Mouse (Mus musculus): ENCODE results near the gene Vat1l.

DNA sequence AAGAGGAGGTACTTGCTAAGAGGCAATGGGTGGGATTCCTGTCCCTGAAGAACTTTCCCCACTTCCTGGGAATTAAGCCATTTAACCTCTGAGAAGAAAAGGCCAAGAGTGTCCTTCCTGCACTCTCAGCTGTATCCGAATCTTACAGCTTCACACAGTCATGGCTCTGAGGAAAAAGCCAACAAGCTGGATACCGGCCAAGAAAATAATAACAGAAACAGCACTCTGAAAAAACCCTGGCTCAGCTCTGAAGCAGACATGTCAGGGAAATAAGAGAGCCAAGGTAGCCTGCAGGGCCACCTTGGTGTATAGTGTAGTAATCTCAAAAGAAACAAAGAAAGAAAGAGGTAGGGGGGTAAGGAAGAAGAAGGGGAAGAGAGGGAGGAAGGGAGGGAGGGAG, 6.4 kb upstream of the Vat1l start:
- TF ChIP-seq CTCF (IDR thresholded peaks at IDR 0.05; ENCODE audit: low read depth, low read length), result no peak
- TF ChIP-seq POLR2A (IDR thresholded peaks at IDR 0.05; ENCODE audit: extremely low read depth, insufficient read depth, low read length), result no peak

Data from liver, adult 2 months (tissue).